Mouse (Mus musculus) intestine, embryonic 14.5 days (tissue): ENCODE measurements around the gene Akap13. TPM values are rescaled to one million over a fixed set of nuclear protein-coding genes. Genes with fewer than 3 reads are reported as not detected.
"Not testable (repeated sequence)": the region's sequence is repeated elsewhere in the genome, so short reads cannot be mapped to it uniquely, and the experiment has no call there.

ENCODE experiments used
- ATAC-seq: fragments of 200-750 bp; cut with Nextera tagmentation; replicated peaks from 2 replicates; pipeline ENCODE4 v1.8.0; 2017; ENCODE audit warnings: low read depth, moderate number of reproducible peaks, moderate TSS enrichment, moderate library complexity; ENCODE audit not compliant: low FRiP score, low TSS enrichment
- DNase-seq: peaks from one replicate; pipeline ENCODE4 v3.0.0-alpha.2; 2018; ENCODE audit warnings: low spot score
- H3K27ac ChIP-seq: fragments of 300-500 bp; sonication (generic); 2 replicates; pipeline ENCODE4 v1.5.1; 2014; ENCODE audit warnings: low read depth, mild to moderate bottlenecking, control low read depth
- H3K27me3 ChIP-seq: fragments of 300-500 bp; sonication (generic); replicated peaks from 2 replicates; pipeline ENCODE4 v1.6.1; 2014; ENCODE audit warnings: low read length, control low read depth; ENCODE audit not compliant: control insufficient read depth, insufficient read depth
- H3K36me3 ChIP-seq: fragments of 300-500 bp; sonication (generic); 2 replicates; pipeline ENCODE4 v1.6.1; 2014; ENCODE audit warnings: low read length, control low read depth; ENCODE audit not compliant: control insufficient read depth, insufficient read depth
- H3K4me1 ChIP-seq: fragments of 300-500 bp; sonication (generic); replicated peaks from 2 replicates; pipeline ENCODE4 v1.6.1; 2014; ENCODE audit warnings: low read length, control low read depth, mixed read lengths; ENCODE audit not compliant: control insufficient read depth, insufficient read depth
- H3K4me2 ChIP-seq: fragments of 300-500 bp; sonication (generic); 2 replicates; pipeline ENCODE4 v1.6.1; 2014; ENCODE audit warnings: low read length
- H3K4me3 ChIP-seq: fragments of 300-500 bp; sonication (generic); 2 replicates; pipeline ENCODE4 v1.5.1; 2014; ENCODE audit warnings: low read depth, low read length, control low read depth, mixed read lengths
- H3K9ac ChIP-seq: fragments of 300-500 bp; sonication (generic); 2 replicates; pipeline ENCODE4 v1.6.1; 2014; ENCODE audit warnings: mild to moderate bottlenecking, low read length
- H3K9me3 ChIP-seq: fragments of 300-500 bp; sonication (generic); 2 replicates; pipeline ENCODE4 v1.6.1; 2016; ENCODE audit warnings: low read length, control low read depth; ENCODE audit not compliant: control insufficient read depth
- WGBS: fragments of 180-500 bp; shearing (Covaris S2); extraction: QIAGEN DNeasy Blood & Tissue Kit; methylation state at CpG from one replicate; pipeline ENCODE4 v1.1.7; 2014; 5-methylcytosine and 5-hydroxymethylcytosine counted together
- polyA plus RNA-seq: library from polyadenylated mRNA; unstranded; fragments of >200 nt; fragmentation: Nextera tagmentation; extraction: Ambion mirVana; gene quantifications from 2 replicates; pipeline ENCODE4 v1.2.1, GENCODE M21; 2014

The Akap13 gene
- polyA plus RNA-seq, 1 experiment from 2014 or later: 51.5 TPM

- ATAC-seq: no peak
- H3K4me2 ChIP-seq: 0 out of 2 replicates have a peak overlapping the region, but pooled peaks have one; percentile 7
- H3K27me3 ChIP-seq: no peaks in the 10 kb centered on the region
- H3K36me3 ChIP-seq: peaks cover 42% of the 10 kb centered on the region
- 57% methylated on average over 13 of the region's 13 CpGs for WGBS
- H3K4me3 ChIP-seq: no peak overlapping the region
- DNase-seq: no peak
- no peak overlapping the region for H3K9ac ChIP-seq
- H3K27ac ChIP-seq: 0 out of 2 replicates have a peak overlapping the region, but pooled peaks have one; percentile 18
- peaks cover 30% of the 10 kb centered on the region; the same call in 1 of the 2 replicates for H3K4me1 ChIP-seq
- no peaks in the 10 kb centered on the region for H3K9me3 ChIP-seq
Observed at GRCm38 (mm10) chr7:75612000-75612682, 156.8 kb downstream of the Akap13 start.

- peaks cover 42% of the 10 kb centered on the region for H3K36me3 ChIP-seq
- H3K27ac ChIP-seq: no peak overlapping the region
- H3K9ac ChIP-seq: no peak overlapping the region
- peaks cover 30% of the 10 kb centered on the region; the same call in 1 of the 2 replicates for H3K4me1 ChIP-seq
- no peaks in the 10 kb centered on the region for H3K27me3 ChIP-seq
- no peak for ATAC-seq
- no peaks in the 10 kb centered on the region for H3K9me3 ChIP-seq
- H3K4me3 ChIP-seq: no peak overlapping the region
- no peak for DNase-seq
- no peak overlapping the region for H3K4me2 ChIP-seq
Observed at GRCm38 (mm10) chr7:75612683-75613053, 157.3 kb downstream of the Akap13 start.

- no peak overlapping the region for H3K4me3 ChIP-seq
- 34% methylated on average over 5 of the region's 5 CpGs for WGBS
- no peak for DNase-seq
- no peak overlapping the region for H3K27ac ChIP-seq
- H3K4me2 ChIP-seq: no peak overlapping the region
- H3K4me1 ChIP-seq: peaks cover 28% of the 10 kb centered on the region; the same call in 1 of the 2 replicates
- no peaks in the 10 kb centered on the region for H3K27me3 ChIP-seq
- H3K36me3 ChIP-seq: peaks cover 42% of the 10 kb centered on the region
- no peaks in the 10 kb centered on the region for H3K9me3 ChIP-seq
- no peak for ATAC-seq
- H3K9ac ChIP-seq: no peak overlapping the region
Observed at GRCm38 (mm10) chr7:75613240-75613639, 157.9 kb downstream of the Akap13 start.

GRCm38 (mm10) chr7:75614826-75615225 lies 159.5 kb downstream of the Akap13 start:
- no peaks in the 10 kb centered on the region for H3K27me3 ChIP-seq
- no peak for ATAC-seq

GRCm38 (mm10) chr7:75617246-75617645 lies 161.9 kb downstream of the Akap13 start:
- not testable (repeated sequence) for H3K4me3 ChIP-seq, H3K4me2 ChIP-seq, H3K9ac ChIP-seq, ATAC-seq, H3K27ac ChIP-seq, H3K9me3 ChIP-seq, H3K27me3 ChIP-seq, DNase-seq, H3K4me1 ChIP-seq
- WGBS: 93% methylated on average over 4 of the region's 4 CpGs
- H3K36me3 ChIP-seq: peaks cover 10% of the 10 kb centered on the region; the same call in 1 of the 2 replicates

More at GRCm38 (mm10) chr7:75614826-75615225, 159.5 kb downstream of the Akap13 start:
- Histone ChIP-seq H3K9me3 (no peaks in the 10 kb centered on the region), H3K9ac (no peak overlapping the region), H3K4me2 (no peak overlapping the region), H3K4me3 (no peak overlapping the region), H3K27ac (no peak overlapping the region), H3K36me3 (peaks cover 29% of the 10 kb centered on the region), H3K4me1 (peaks cover 16% of the 10 kb centered on the region; the same call in 1 of the 2 replicates)
- no peak for DNase-seq
- 91% methylated on average over 8 of the region's 8 CpGs for WGBS

GRCm38 (mm10) chr7:75618699-75619098 lies 163.4 kb downstream of the Akap13 start:
- no peak for ATAC-seq
- Histone ChIP-seq H3K27ac (no peak overlapping the region), H3K27me3 (no peaks in the 10 kb centered on the region), H3K4me2 (no peak overlapping the region), H3K9ac (no peak overlapping the region), H3K9me3 (no peaks in the 10 kb centered on the region), H3K36me3 (peaks cover 10% of the 10 kb centered on the region; the same call in 1 of the 2 replicates), H3K4me3 (no peak overlapping the region), H3K4me1 (no peaks in the 10 kb centered on the region; the same call in 1 of the 2 replicates)
- DNase-seq: no peak
- WGBS: 66% methylated on average over 3 of the region's 3 CpGs

- Histone ChIP-seq H3K36me3 (peaks cover 9% of the 10 kb centered on the region; the same call in 1 of the 2 replicates), H3K27ac (no peak overlapping the region), H3K4me3 (no peak overlapping the region), H3K4me1 (no peaks in the 10 kb centered on the region; the same call in 1 of the 2 replicates), H3K27me3 (no peaks in the 10 kb centered on the region), H3K9me3 (no peaks in the 10 kb centered on the region), H3K9ac (no peak overlapping the region), H3K4me2 (no peak overlapping the region)
- 69% methylated on average over 6 of the region's 6 CpGs for WGBS
- DNase-seq (no peak), ATAC-seq (no peak)
Observed at GRCm38 (mm10) chr7:75619875-75620274, 164.5 kb downstream of the Akap13 start.

- no peak overlapping the region for H3K27ac ChIP-seq
- H3K36me3 ChIP-seq: peaks cover 3% of the 10 kb centered on the region; the same call in 1 of the 2 replicates
- no peaks in the 10 kb centered on the region for H3K9me3 ChIP-seq
- no peak overlapping the region for H3K4me2 ChIP-seq
- H3K9ac ChIP-seq: no peak overlapping the region
- no peaks in the 10 kb centered on the region for H3K27me3 ChIP-seq
- no peaks in the 10 kb centered on the region; the same call in 1 of the 2 replicates for H3K4me1 ChIP-seq
- H3K4me3 ChIP-seq: no peak overlapping the region
- ATAC-seq (no peak), DNase-seq (no peak)
- WGBS: 88% methylated on average over 3 of the region's 3 CpGs
Observed at GRCm38 (mm10) chr7:75620395-75620960, 165.1 kb downstream of the Akap13 start.
